Mouse (Mus musculus): ENCODE measurements at regions not wholly inside any gene's neighbourhood (a gene's known extent, or its start where the extent isn't known, plus 50 kb on each side); places are given as distances from the start of the nearest gene placed in this dataset.

DNA sequence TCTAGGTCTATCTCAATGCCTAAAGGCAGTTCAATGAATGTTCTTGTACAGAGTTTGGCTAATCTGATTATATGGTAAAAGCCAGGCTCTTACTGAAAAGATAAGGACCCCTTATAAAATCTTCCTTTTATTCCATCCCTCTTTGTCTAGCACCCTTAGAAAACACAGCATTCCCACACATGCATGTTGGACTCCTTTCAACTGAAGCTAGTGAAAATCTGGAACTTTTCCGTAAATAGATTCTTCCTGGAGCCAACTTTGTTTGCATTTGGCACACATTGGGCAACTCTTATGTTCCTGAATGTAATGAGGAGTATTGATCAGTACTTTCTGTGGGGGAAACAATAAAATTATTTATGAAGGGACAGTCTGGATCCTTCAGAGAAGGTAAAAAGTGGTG, 307.1 kb upstream of the Cdh10 start:
- TF ChIP-seq POLR2A (IDR thresholded peaks at IDR 0.05; ENCODE audit: borderline replicate concordance, extremely low read depth, insufficient read depth, insufficient read length): no peak
- DNase-seq (ENCODE audit: low spot score) (no peak), ATAC-seq (ENCODE audit: low FRiP score, low read depth) (no peak)
- 86% methylated on average over 1 of the region's 1 CpGs for WGBS
- no peak overlapping the region for H3K4me2 ChIP-seq (replicated peaks; ENCODE audit: low read depth, low read length, severe bottlenecking)
- H3K36me3 ChIP-seq (ENCODE audit: control insufficient read depth, insufficient read depth, low read length): no peaks in the 10 kb centered on the region
- H3K4me3 ChIP-seq (replicated peaks; ENCODE audit: low read length): no peak overlapping the region
- no peaks in the 10 kb centered on the region for H3K27me3 ChIP-seq (ENCODE audit: control insufficient read depth, insufficient read depth, low read length)
- no peaks in the 10 kb centered on the region for H3K9me3 ChIP-seq (ENCODE audit: control insufficient read depth, low read length)
- no peak overlapping the region for H3K9ac ChIP-seq (ENCODE audit: low read depth, low read length, severe bottlenecking)
- H3K4me1 ChIP-seq (ENCODE audit: control insufficient read depth, insufficient read depth, low read length): no peaks in the 10 kb centered on the region
- no peak overlapping the region for H3K27ac ChIP-seq (replicated peaks; ENCODE audit: low read depth, low read length)

DNA sequence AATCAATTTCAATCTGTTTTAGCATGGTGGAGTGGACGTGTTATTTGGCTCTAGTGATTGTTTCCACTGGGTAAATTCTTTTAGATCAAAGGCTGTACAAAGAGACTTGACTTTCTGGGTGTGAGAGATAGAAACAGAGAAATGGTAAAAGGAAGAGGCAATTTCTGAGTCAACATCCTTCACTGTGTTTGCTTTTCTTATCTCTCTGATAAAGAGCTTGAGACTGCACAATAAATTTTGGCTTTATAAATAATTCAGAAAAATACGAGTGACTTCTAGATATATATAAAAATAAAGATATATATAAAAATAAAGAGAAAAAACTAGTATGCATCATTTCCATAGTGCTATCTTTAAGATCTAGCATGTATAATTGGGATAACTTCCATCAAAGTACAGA, 301.0 kb upstream of the Cdh10 start:
- no peak overlapping the region for H3K27ac ChIP-seq (replicated peaks; ENCODE audit: low read depth, low read length)
- no peak for DNase-seq (ENCODE audit: low spot score)

DNA sequence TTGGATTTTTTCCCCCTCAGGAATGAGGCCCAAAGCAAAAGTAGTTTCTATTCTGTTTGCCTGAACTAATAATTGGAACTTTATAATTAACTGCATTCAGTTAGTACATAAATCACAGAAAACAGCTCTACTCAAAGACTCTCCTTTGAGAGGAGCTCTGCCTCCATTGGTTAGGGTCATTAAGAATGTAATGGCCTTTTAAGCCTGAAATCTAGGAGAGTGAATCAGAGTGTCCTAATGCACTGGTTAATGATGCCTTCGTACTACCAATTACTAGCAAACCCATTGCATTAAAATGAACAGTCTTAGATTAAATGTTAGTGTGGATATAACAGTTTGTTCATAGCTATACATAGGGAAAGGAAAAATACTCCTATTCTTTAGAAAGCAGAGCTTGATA, 262.3 kb upstream of the Cdh10 start:
- Histone ChIP-seq H3K9me3 (ENCODE audit: control insufficient read depth, low read length) (no peaks in the 10 kb centered on the region), H3K4me1 (ENCODE audit: control insufficient read depth, insufficient read depth, low read length) (no peaks in the 10 kb centered on the region), H3K27ac (replicated peaks; ENCODE audit: low read depth, low read length) (no peak overlapping the region), H3K9ac (ENCODE audit: low read depth, low read length, severe bottlenecking) (no peak overlapping the region), H3K4me2 (replicated peaks; ENCODE audit: low read depth, low read length, severe bottlenecking) (no peak overlapping the region), H3K36me3 (ENCODE audit: control insufficient read depth, insufficient read depth, low read length) (no peaks in the 10 kb centered on the region), H3K27me3 (ENCODE audit: control insufficient read depth, insufficient read depth, low read length) (no peaks in the 10 kb centered on the region), H3K4me3 (replicated peaks; ENCODE audit: low read length) (no peak overlapping the region)
- 54% methylated on average over 1 of the region's 1 CpGs for WGBS
- no peak for DNase-seq (ENCODE audit: low spot score)
- no peak for TF ChIP-seq POLR2A (IDR thresholded peaks at IDR 0.05; ENCODE audit: borderline replicate concordance, extremely low read depth, insufficient read depth, insufficient read length)
- no peak for ATAC-seq (ENCODE audit: low FRiP score, low read depth)

More for the DNA sequence above, 301.0 kb upstream of the Cdh10 start:
- 68% methylated on average over 2 of the region's 2 CpGs for WGBS
- no peak overlapping the region for H3K4me3 ChIP-seq (replicated peaks; ENCODE audit: low read length)
- no peaks in the 10 kb centered on the region for H3K4me1 ChIP-seq (ENCODE audit: control insufficient read depth, insufficient read depth, low read length)
- H3K27me3 ChIP-seq (ENCODE audit: control insufficient read depth, insufficient read depth, low read length): no peaks in the 10 kb centered on the region
- no peak for TF ChIP-seq POLR2A (IDR thresholded peaks at IDR 0.05; ENCODE audit: borderline replicate concordance, extremely low read depth, insufficient read depth, insufficient read length)
- no peak overlapping the region for H3K9ac ChIP-seq (ENCODE audit: low read depth, low read length, severe bottlenecking)
- H3K9me3 ChIP-seq (ENCODE audit: control insufficient read depth, low read length): no peaks in the 10 kb centered on the region
- ATAC-seq (ENCODE audit: low FRiP score, low read depth): no peak
- no peaks in the 10 kb centered on the region for H3K36me3 ChIP-seq (ENCODE audit: control insufficient read depth, insufficient read depth, low read length)
- H3K4me2 ChIP-seq (replicated peaks; ENCODE audit: low read depth, low read length, severe bottlenecking): no peak overlapping the region
